Mouse (Mus musculus) MEL (cell line): ENCODE measurements around the gene Tbc1d20.

ENCODE experiments used
- HCFC1 ChIP-seq: IDR thresholded peaks from 2 replicates; pipeline ENCODE4 v1.6.1; 2012; ENCODE audit warnings: low read depth, mild to moderate bottlenecking, inconsistent platforms, low read length, improper control_type of control experiment, moderate library complexity
- POLR2A ChIP-seq, 2 experiments: IDR thresholded peaks; 2 replicates each; pipeline ENCODE4 v1.6.1; 2011 to 2012; ENCODE audit warnings: low read length in 2 of 2, mild to moderate bottlenecking in 2 of 2, control low read depth in 1 of 2, improper control_type of control experiment in 1 of 2, low read depth in 1 of 2, moderate library complexity in 1 of 2; ENCODE audit not compliant: control insufficient read depth in 1 of 2, insufficient read depth in 1 of 2, poor library complexity in 1 of 2
- RAD21 ChIP-seq: IDR thresholded peaks from 2 replicates; pipeline ENCODE4 v1.6.1; 2011; ENCODE audit warnings: mild to moderate bottlenecking, low read depth, low read length, improper control_type of control experiment
- ZKSCAN1 ChIP-seq: IDR thresholded peaks from 2 replicates; pipeline ENCODE4 v1.6.1; 2012; ENCODE audit warnings: low read depth, mild to moderate bottlenecking, inconsistent platforms, low read length, improper control_type of control experiment, moderate library complexity
- ZMIZ1 ChIP-seq: IDR thresholded peaks from 2 replicates; pipeline ENCODE4 v1.6.1; 2012; ENCODE audit warnings: low read depth, mild to moderate bottlenecking, inconsistent platforms, low read length, improper control_type of control experiment, moderate library complexity
- ZNF384 ChIP-seq: IDR thresholded peaks from 2 replicates; pipeline ENCODE4 v1.6.1; 2012; ENCODE audit warnings: low read depth, mild to moderate bottlenecking, inconsistent platforms, low read length, improper control_type of control experiment

DNA sequence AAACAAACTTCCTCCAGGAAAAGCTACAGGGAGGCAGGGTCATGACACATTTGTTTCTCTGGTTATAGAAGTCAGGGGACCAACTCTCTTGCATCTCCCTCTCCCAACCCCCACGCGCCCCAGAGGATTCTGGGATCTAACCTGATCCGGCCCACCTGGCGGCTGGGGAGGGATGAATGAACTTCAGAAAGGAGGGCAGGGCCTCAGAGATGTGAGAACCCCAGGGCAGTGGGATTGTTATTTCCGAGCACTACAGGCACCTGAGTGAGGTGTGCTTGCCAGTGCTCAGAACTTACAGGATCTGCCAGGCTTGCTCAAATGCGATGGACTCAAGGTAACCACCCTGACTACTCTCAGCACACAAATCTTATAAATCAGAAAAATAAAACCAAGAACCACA is 51.8 kb downstream of the Tbc1d20 start:
- TF ChIP-seq ZNF384: no peak
- TF ChIP-seq POLR2A (IDR thresholded peaks at IDR 0.05; ENCODE audit: control insufficient read depth in 1 of 2, insufficient read depth in 1 of 2, low read depth in 1 of 2, low read length in 2 of 2, poor library complexity in 1 of 2): no peak
- no peak for TF ChIP-seq ZKSCAN1
- no peak for TF ChIP-seq ZMIZ1
- TF ChIP-seq RAD21: no peak
- no peak for TF ChIP-seq HCFC1
